Mouse (Mus musculus) heart, postnatal 10 days (tissue): ENCODE measurements around the gene 6820408C15Rik. TPM values are rescaled to one million over a fixed set of nuclear protein-coding genes. Genes with fewer than 3 reads are reported as not detected.
A peak's percentile ranks its signal among the peaks of the same experiment; 100 is the strongest.

ENCODE experiments used
- DNase-seq, 2 experiments: peaks; one replicate each; pipeline ENCODE4 v3.0.0; 2021
- intact Hi-C: fragments of 180-260 bp; cut with DNase I; formaldehyde crosslinking; loops from one replicate; pipeline ENCODE4 v1.15.1; 2025
- total RNA-seq, 2 experiments: library from RNA; stranded (reverse); gene quantifications; 2 replicates each; pipeline ENCODE4 v1.2.3; 2021

Gene 6820408C15Rik
- 1 to 10 TPM; 3.7 to 4.3 TPM for total RNA-seq

DNA sequence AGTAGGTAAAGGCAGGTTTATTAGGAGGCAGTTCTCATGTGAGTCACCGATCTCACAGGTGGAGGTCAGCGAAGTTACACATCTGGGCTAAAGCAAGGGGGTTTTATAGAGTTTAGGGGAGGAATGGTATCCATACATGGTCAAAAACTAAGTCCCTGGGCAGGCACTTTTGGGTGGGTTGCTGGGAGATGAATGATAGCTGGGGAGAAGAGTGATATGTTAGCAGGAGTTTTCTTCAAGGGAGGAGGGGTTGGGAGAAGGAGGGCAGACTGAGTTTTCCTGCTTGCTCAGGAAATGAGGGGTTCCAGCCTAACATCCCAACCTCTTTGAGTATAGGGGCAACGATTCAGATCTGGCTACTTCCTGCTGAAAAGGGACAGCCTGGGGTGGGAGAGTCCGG, at the start of gene 6820408C15Rik:
6820408C15Rik (plus strand) TSS at position 301 of the 400 bp plus-strand sequence.
- DNase-seq, result no peak
- intact Hi-C loops, result loop anchor here (1.0 to 2.0 kb wide), 2 partner anchors 18 to 21 kb away; no protein-coding TSS in a partner anchor

GRCm38 (mm10) chr2:152367917-152368316, 47.5 kb upstream of the 6820408C15Rik start:
- DNase-seq, result no peak
- intact Hi-C loops, result loop anchor here (2.0 to 5.0 kb wide), 4 partner anchors 76 to 339 kb away; partner anchors contain the start of gene Tbc1d20

DNA sequence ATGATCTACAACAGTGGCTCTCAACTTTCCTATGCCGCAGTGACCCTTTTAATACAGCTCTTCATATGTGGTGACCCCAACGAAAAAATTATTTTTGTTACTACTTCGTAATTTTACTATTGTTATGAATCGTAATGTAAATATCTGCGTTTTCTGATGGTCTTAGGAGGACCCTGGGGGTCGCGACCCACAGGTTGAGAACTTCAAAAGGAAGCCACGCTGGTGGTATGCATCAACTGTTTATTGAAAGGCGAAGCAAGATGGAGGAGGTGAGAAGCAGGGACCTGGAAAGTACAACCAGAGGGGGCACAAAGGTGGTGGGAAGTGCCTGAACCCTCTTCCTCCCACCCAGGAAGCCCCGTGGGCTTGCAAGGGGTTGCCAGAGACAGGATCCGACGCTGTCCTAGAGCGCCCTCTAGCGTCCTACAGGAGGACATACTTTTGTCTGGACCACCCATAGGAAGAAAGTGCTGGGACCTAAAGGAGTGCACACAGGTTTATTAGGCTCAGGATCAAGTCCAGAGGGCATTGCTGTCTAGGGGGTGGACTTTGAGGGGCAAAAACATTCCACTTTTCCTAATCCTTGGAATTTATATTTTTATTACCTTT, 46.8 kb upstream of the 6820408C15Rik start:
- intact Hi-C loops, result loop anchor here (2.0 to 5.0 kb wide), 4 partner anchors 76 to 340 kb away; partner anchors contain the start of gene Tbc1d20
- peak; percentile 57 to 83 for DNase-seq

- intact Hi-C loops, result no loop called here
- DNase-seq, result no peak
These were observed 43.3 kb upstream of the 6820408C15Rik start for GRCm38 (mm10) chr2:152372104-152372503.

DNA sequence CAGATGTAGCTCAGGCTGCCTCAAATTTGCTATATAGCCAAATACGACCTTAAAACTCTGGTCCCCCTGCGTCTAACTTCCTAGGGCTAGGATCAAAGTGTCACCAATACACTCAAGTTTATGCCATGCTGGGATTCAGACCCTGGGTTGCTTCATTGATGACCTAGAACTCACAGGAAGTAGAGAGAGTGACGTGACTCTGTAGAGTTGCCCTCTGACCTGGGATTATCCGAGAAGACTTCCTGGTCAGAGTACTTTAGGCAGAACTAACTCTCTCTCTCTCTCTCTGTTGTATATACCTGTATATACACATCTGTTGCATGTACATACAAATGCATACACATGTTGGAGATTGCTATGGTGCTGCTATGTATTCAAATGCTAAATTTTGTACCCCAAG, 42.7 kb upstream of the 6820408C15Rik start:
- DNase-seq, result no peak
- intact Hi-C loops, result no loop called here

GRCm38 (mm10) chr2:152373547-152373946, 41.8 kb upstream of the 6820408C15Rik start:
- DNase-seq, result no peak
- intact Hi-C loops, result no loop called here

DNA sequence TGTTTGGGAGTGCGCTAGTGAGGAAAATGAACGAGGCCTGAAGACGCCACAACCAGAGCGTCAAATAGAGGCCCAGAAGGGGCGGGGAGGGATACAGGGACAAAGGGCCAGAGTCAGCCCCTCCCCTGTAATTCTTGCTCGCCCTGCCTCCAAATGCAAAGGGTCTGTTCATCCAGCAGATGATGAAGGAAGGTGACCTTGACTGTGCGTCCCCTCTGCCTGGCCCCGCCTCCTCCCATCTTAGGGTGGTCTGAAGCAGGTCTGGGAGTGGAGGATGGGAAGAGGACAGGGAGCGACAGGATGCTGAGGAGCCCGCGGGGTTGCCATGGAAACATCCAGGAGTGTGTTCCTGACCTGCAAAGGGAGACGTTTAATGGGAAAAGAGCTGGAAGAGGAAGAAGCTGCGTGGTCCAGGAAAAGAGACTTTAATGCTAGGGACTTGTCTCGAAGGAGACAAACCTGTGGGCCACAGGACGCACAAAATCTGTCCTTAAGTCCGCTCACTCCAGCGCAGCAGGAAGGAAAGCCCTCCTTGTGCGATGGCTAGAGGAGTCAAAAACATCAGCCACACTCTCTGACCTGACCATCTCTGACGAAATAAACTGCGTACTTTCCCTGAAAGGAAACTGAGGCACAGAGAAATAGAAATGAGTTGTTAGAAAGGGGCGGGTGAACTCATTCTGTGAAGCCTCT, 39.6 kb upstream of the 6820408C15Rik start:
- no peak for DNase-seq
- intact Hi-C loops, result no loop called here

- intact Hi-C loops, result no loop called here
- DNase-seq, result no peak
These were observed 39.0 kb upstream of the 6820408C15Rik start, which contains the start of gene Nrsn2 for GRCm38 (mm10) chr2:152376345-152376741. Gene Nrsn2, minus strand, starts transcription at chr2:152376638.

GRCm38 (mm10) chr2:152384191-152384590, 31.2 kb upstream of the 6820408C15Rik start:
- no peak for DNase-seq
- intact Hi-C loops, result no loop called here

DNA sequence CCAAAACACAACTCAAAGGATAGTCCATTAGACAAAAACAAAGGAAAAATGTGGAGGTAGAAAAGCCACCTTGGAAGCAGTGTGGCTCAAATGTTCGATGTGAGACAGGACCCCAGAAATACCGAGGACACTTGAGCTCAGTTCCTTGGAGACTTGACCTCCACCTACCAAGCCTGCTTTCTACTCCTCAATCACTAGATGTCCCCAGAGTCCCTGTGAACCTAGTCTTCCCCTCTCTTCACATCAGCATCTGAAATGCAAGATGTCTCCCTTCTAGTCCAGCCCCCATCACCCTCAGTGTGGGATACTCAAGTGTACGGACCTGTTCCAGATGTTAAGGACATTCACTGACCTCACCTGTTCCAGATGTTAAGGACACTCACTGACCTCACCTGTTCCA, 22.6 kb upstream of the 6820408C15Rik start:
- intact Hi-C loops, result loop anchor here (1.0 to 5.0 kb wide), 2 partner anchors 45 to 150 kb away; partner anchors contain the start of gene Defb29

DNA sequence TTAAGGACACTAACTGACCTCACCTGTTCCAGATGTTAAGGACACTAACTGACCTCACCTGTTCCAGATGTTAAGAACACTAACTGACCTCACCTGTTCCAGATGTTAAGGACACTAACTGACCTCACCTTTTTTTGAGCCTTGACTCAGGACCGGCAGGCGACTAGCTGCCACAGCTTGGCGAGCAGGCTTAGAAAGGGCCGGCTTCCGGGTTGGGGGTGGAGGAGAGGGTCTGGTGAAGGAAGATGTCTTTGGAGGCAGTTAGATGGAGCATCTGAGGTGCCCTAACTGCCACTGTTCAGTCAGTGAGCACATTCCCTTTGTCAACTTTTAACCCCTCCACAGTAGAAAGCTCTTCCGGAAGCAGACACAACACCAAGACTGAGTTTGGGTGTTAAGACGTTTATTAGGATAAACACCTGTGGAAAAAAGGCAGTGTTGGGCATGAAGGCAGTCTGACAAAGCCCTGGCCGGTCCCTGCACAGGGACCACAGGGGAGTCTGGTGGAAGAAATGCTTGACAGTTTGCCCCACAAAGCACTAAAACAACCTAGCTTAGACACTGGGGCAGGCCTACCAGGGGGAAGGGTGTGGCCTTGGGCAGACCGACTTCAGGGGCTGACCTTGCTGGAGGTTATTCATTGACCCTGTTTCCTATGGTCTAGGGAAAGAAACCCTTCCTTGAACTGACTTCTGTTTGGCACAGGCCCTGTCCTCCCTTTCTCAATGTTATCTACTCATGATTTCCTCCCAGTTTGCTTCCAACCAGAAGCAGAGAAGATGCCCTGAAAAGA, 22.0 kb upstream of the 6820408C15Rik start:
- no peak for DNase-seq
- intact Hi-C loops, result loop anchor here (1.0 to 5.0 kb wide), 2 partner anchors 44 to 149 kb away; partner anchors contain the start of gene Defb29

More for the DNA sequence above, 22.6 kb upstream of the 6820408C15Rik start:
- DNase-seq, result peak; percentile 67 to 72

GRCm38 (mm10) chr2:152395271-152395920, 20.0 kb upstream of the 6820408C15Rik start:
- DNase-seq, result no peak
- intact Hi-C loops, result no loop called here

- intact Hi-C loops, result loop anchor here (2.0 kb wide), 1 partner anchor 18 kb away; the partner anchor contains the start of genes 6820408C15Rik and Zcchc3
- DNase-seq, result peak; percentile 92
These were observed 19.0 kb upstream of the 6820408C15Rik start for GRCm38 (mm10) chr2:152396110-152397003.

DNA sequence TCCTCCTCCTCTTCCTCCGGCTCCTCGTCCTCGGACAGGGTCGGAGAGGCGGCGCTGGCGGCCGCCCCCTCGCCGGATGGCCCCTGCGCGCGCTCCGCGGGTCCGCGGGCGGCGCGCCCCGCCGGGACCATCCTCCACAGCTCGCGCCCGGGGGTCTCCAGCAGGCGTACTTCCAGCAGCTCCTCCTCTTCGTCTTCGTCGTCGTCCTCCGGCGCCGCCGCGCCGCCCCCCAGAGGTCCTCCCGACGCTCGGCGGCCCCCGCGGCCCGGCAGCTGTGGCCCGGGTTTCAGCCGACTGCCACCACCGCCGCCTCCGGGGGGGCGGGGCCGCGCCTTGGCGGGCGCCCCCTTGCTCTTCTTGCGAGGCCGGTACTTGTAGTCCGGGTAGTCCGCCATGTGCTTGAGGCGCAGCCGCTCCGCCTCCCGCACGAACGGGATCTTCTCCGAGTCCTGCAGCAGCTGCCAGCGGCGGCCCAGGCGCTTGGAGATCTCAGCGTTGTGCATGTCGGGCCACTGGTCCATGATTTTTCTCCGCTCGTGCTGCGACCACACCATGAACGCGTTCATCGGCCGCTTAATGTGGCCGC, 18.3 kb upstream of the 6820408C15Rik start:
- intact Hi-C loops, result loop anchor here (2.0 kb wide), 1 partner anchor 18 kb away; the partner anchor contains the start of genes 6820408C15Rik and Zcchc3
- DNase-seq, result peak; percentile 89 to 90

- intact Hi-C loops, result loop anchor here (2.0 kb wide), 1 partner anchor 17 kb away; the partner anchor contains the start of genes 6820408C15Rik and Zcchc3
These were observed 17.5 kb upstream of the 6820408C15Rik start, which contains the start of gene Sox12 for GRCm38 (mm10) chr2:152397680-152398435. Gene Sox12, minus strand, starts transcription at chr2:152398063.

DNA sequence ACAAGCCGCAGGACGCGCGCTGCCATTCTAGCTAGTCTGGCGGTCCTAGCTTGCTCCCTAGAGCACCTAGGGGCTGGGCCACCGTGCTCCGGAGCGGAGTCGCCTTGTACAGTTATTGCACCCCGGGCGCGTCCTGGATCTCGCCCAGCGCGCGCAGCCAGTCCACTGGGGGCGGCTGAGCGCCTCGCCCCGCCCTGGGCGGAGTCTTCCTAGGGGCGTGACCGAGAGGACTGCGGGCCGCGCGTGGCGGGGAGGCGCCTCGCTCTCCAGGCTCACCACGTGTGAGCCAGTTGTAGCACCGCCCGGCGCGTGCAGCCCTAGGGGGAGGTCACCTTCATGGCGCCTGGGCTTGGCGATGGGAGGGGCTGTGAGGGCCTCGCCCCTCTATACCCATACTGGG, 16.7 kb upstream of the 6820408C15Rik start:
- intact Hi-C loops, result no loop called here
- DNase-seq, result peak; percentile 97

More at GRCm38 (mm10) chr2:152397680-152398435, 17.5 kb upstream of the 6820408C15Rik start, which contains the start of gene Sox12:
- DNase-seq, result peak; percentile 99

DNA sequence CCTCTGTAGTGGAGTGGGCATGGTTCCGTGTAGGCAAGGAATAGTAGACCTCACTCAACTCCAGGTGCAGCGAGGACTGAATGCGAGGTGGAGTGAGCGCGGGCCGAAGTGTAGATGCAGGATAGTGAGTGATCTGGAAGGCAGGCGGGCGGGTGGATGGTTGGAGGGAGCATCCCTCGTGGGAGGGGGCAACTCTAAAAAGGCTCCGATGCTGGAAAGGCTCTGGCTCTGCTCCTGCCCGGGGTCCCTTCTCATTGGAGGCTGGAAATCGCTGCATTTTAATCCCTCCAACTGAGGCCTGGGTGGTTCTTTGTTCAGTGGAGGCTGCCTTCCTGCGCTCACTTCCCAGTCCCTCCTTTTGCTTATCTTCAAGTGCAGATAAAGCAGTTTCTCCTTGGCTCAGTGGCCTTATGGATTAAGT, 16.3 kb upstream of the 6820408C15Rik start:
- intact Hi-C loops, result no loop called here
- DNase-seq, result no peak

GRCm38 (mm10) chr2:152406126-152406525, 9.3 kb upstream of the 6820408C15Rik start:
- intact Hi-C loops, result no loop called here
- DNase-seq, result peak; percentile 97 to 98
